Mouse (Mus musculus) embryonic facial prominence, embryonic 11.5 days (tissue): ENCODE measurements around the gene Oasl1. TPM values are rescaled to one million over a fixed set of nuclear protein-coding genes. Genes with fewer than 3 reads are reported as not detected.
"Not testable (repeated sequence)": the region's sequence is repeated elsewhere in the genome, so short reads cannot be mapped to it uniquely, and the experiment has no call there.

Experiments
- ATAC-seq: fragments of 200-750 bp; cut with Nextera tagmentation; replicated peaks from 2 replicates; pipeline ENCODE4 v1.8.0; 2017; ENCODE audit warnings: low read depth; ENCODE audit not compliant: insufficient number of reproducible peaks, low FRiP score, low TSS enrichment
- DNase-seq: peaks from one replicate; pipeline ENCODE4 v3.0.0-alpha.2; 2015; ENCODE audit warnings: low spot score
- H3K27ac ChIP-seq: fragments of 300-500 bp; sonication (generic); replicated peaks from 2 replicates; pipeline ENCODE4 v1.5.1; 2014; ENCODE audit warnings: mild to moderate bottlenecking, low read depth, low read length, control low read depth
- H3K27me3 ChIP-seq: fragments of 300-500 bp; sonication (generic); 2 replicates; pipeline ENCODE4 v1.6.1; 2014; ENCODE audit warnings: mild to moderate bottlenecking, low read length, moderate library complexity, mixed read lengths; ENCODE audit not compliant: control insufficient read depth, insufficient read depth
- H3K36me3 ChIP-seq: fragments of 300-500 bp; sonication (generic); replicated peaks from 2 replicates; pipeline ENCODE4 v1.6.1; 2014; ENCODE audit warnings: low read depth, mild to moderate bottlenecking, low read length, moderate library complexity, mixed read lengths; ENCODE audit not compliant: control insufficient read depth, insufficient read depth
- H3K4me1 ChIP-seq: fragments of 300-500 bp; sonication (generic); 2 replicates; pipeline ENCODE4 v1.6.1; 2014; ENCODE audit warnings: low read length, mixed read lengths; ENCODE audit not compliant: control insufficient read depth, insufficient read depth
- H3K4me2 ChIP-seq: fragments of 300-500 bp; sonication (generic); 2 replicates; pipeline ENCODE4 v1.6.1; 2014; ENCODE audit warnings: low read depth, mild to moderate bottlenecking, control low read depth, low read length, moderate library complexity
- H3K4me3 ChIP-seq: fragments of 300-500 bp; sonication (generic); 2 replicates; pipeline ENCODE4 v1.5.1; 2014; ENCODE audit warnings: low read depth, low read length, control low read depth
- H3K9ac ChIP-seq: fragments of 300-500 bp; sonication (generic); replicated peaks from 2 replicates; pipeline ENCODE4 v1.6.1; 2014; ENCODE audit warnings: mild to moderate bottlenecking, control low read depth, low read length
- H3K9me3 ChIP-seq: fragments of 300-500 bp; sonication (generic); replicated peaks from 2 replicates; pipeline ENCODE4 v1.6.1; 2016; ENCODE audit warnings: mild to moderate bottlenecking, low read length, inconsistent platforms, mixed read lengths; ENCODE audit not compliant: control insufficient read depth
- WGBS: fragments of 180-500 bp; shearing (Covaris S2); extraction: QIAGEN DNeasy Blood & Tissue Kit; methylation state at CpG from one replicate; pipeline ENCODE4 v1.1.7; 2014; 5-methylcytosine and 5-hydroxymethylcytosine counted together
- polyA plus RNA-seq: library from polyadenylated mRNA; unstranded; fragments of >200 nt; fragmentation: Nextera tagmentation; extraction: Ambion mirVana; gene quantifications from 2 replicates; pipeline ENCODE4 v1.2.1, GENCODE M21; 2014

Oasl1 gene
- polyA plus RNA-seq = 0.24 TPM in 2 replicates

DNA sequence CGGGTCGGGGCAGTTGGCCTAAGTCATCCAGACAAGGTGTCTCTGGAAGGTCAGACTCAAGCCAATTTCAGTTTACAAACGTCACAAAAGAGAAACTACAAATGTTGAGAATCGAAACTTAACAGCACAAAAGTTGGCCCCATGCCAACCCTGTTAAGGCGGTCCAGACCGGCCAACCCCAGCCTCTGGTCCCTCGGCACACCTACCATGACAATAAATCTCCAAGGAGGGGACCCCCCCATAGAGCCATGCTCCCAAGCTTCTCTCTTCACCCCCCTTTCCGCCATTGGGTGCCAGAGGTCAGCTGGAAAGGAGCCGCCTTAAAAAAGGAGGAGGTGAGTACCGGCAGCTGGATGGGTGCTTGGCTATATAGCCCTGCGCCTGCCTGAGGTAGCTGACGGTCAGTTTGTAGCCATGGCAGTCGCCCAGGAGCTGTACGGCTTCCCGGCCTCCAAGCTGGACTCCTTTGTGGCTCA is at the start of gene Oasl1:
Oasl1 (plus strand) TSS at position 243 of the 476 bp plus-strand sequence.
- Histone ChIP-seq H3K4me1 (no peaks in the 10 kb centered on the region), H3K9ac (no peak within 1 kb of the TSS), H3K27ac (no peak within 1 kb of the TSS), H3K4me3 (no peak within 1 kb of the TSS), H3K36me3 (no peaks in the 10 kb centered on the region), H3K9me3 (no peaks in the 10 kb centered on the region), H3K27me3 (no peaks in the 10 kb centered on the region), H3K4me2 (no peak within 1 kb of the TSS)
- WGBS = 58% methylated on average over 15 of the region's 15 CpGs
- no peak for DNase-seq
- ATAC-seq = no peak

DNA sequence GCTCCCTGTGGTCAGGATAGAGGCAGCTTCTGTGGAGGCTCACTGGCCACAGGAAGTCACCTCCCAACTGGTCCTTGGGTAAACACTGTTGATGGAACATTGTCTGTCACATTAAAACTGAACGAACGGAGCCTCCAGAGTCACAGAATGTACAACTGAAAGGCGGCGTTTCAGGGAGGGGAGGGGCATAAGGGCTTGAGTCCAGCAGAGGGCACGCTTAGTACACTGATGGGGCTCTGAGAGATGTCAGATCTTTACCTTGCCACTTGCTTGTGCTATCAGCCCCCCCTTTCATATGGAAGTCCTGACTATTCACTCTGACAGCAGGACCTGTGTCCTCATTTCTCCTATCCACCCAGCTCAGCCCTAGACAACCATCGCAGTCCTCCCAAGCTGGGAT is 47.2 kb upstream of the Oasl1 start:
- ATAC-seq = 0 out of 2 replicates have a peak, but pooled peaks have one; percentile 18
- H3K27ac ChIP-seq = peak overlapping the region; percentile 44; the same call in 1 of the 2 replicates
- H3K4me3 ChIP-seq = no peak overlapping the region

DNA sequence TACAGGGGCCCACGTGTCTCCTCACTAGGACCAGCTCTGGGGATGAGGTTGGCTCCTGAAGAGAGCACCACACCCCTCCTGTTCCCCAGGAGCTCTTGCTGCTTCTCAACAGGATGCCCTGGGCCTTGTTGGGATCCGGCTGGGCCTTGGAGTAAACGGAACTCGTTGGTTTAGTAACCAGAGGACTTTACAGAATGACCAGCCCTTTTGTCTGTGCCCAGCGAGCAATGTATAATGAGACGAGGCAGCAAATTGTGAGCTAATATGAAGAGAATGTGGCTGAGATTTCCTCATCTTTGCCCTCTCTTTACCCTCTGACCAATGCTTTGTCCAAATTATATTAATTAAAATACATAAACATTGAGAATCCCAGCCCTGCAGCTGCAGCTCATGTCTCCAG is 46.7 kb upstream of the Oasl1 start:
- no peaks in the 10 kb centered on the region for H3K9me3 ChIP-seq
- no peak overlapping the region for H3K4me2 ChIP-seq
- H3K4me1 ChIP-seq = peaks cover 5% of the 10 kb centered on the region; the same call in 1 of the 2 replicates
- WGBS = 25% methylated on average over 6 of the region's 6 CpGs
- DNase-seq (peak; percentile 4), ATAC-seq (0 out of 2 replicates have a peak, but pooled peaks have one; percentile 9)
- no peak overlapping the region for H3K4me3 ChIP-seq
- no peak overlapping the region for H3K9ac ChIP-seq
- peak overlapping the region; percentile 44; the same call in 1 of the 2 replicates for H3K27ac ChIP-seq
- no peaks in the 10 kb centered on the region for H3K27me3 ChIP-seq
- no peaks in the 10 kb centered on the region for H3K36me3 ChIP-seq

More for the DNA sequence above, 47.2 kb upstream of the Oasl1 start:
- Histone ChIP-seq H3K36me3 (no peaks in the 10 kb centered on the region), H3K4me1 (peaks cover 5% of the 10 kb centered on the region; the same call in 1 of the 2 replicates), H3K9me3 (no peaks in the 10 kb centered on the region), H3K4me2 (no peak overlapping the region), H3K9ac (no peak overlapping the region), H3K27me3 (no peaks in the 10 kb centered on the region)
- DNase-seq = peak; percentile 17
- 54% methylated on average over 6 of the region's 6 CpGs for WGBS

GRCm38 (mm10) chr5:114877487-114877886 is 45.6 kb upstream of the Oasl1 start:
- 67% methylated on average over 7 of the region's 7 CpGs for WGBS
- no peaks in the 10 kb centered on the region for H3K36me3 ChIP-seq
- DNase-seq = no peak
- H3K27ac ChIP-seq = no peak overlapping the region
- no peak overlapping the region for H3K9ac ChIP-seq
- H3K27me3 ChIP-seq = no peaks in the 10 kb centered on the region
- H3K9me3 ChIP-seq = no peaks in the 10 kb centered on the region
- H3K4me1 ChIP-seq = peaks cover 5% of the 10 kb centered on the region; the same call in 1 of the 2 replicates
- ATAC-seq = no peak
- H3K4me2 ChIP-seq = no peak overlapping the region
- no peak overlapping the region for H3K4me3 ChIP-seq

DNA sequence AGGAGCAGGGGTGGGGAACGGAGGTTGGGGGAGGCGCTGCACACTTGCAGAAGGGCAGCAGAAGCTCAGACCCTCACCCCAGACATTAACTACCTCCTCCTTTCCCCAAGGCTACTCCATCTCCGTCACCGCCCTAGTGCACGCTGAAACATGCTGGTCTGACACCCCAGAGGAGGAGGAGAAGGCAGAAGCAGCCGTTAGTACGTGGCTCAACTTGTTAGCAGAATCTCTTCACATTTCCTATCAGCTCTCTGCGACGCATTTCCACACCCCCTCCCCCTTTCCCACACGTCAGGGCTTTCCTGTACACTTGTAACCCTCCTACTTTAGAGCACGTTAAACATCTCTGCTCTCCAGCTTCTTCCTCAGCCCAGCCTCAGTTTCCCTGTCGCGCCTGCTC is 43.6 kb upstream of the Oasl1 start:
- H3K9me3 ChIP-seq = no peaks in the 10 kb centered on the region
- WGBS = 74% methylated on average over 13 of the region's 13 CpGs
- H3K4me2 ChIP-seq = no peak overlapping the region
- no peaks in the 10 kb centered on the region for H3K27me3 ChIP-seq
- no peaks in the 10 kb centered on the region for H3K36me3 ChIP-seq
- peaks cover 5% of the 10 kb centered on the region; the same call in 1 of the 2 replicates for H3K4me1 ChIP-seq
- H3K9ac ChIP-seq = no peak overlapping the region
- DNase-seq (peak; percentile 24), ATAC-seq (no peak)
- no peak overlapping the region for H3K4me3 ChIP-seq
- no peak overlapping the region for H3K27ac ChIP-seq

DNA sequence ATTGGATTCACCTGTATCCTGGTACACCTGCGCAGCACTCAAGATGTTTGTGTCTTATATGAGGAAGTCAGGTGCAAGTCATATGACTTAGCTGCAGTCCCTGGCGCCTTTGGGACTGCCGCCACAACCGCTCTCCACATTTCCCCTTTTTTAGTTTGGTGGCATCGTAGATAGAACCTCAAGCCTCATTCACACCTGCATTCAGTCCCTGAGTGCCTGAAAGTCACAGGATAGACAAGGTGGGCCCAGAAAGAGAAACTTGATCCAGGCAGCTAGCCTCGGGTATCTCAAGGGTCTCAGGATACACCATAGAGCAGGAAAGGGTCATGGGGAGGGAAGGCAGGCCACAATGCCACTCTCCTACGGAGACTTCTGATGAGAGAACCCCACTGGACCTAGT is 40.7 kb upstream of the Oasl1 start:
- DNase-seq, H3K36me3 ChIP-seq, H3K27ac ChIP-seq, H3K4me2 ChIP-seq, H3K4me3 ChIP-seq, H3K4me1 ChIP-seq, H3K9me3 ChIP-seq, H3K9ac ChIP-seq, H3K27me3 ChIP-seq, ATAC-seq: not testable (repeated sequence)
- WGBS = 87% methylated on average over 6 of the region's 7 CpGs

DNA sequence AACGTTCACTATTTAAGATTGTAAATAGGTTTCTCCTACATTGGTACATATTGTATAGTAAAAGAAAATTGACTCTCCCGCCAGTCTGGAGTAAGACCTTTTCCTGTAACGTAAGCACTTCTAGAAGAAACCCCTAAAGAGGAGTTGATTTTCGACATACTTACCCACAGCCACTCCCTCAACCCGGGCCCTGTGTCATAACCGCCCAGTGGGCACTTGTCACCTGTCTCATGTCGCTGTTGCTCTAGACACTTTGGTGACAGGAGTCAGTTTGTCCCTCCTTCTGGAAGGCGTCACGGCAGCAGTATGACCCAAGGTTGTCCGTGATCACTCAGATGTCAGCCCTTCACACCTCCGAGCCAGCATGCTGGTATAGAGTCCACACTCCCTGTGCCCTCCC is 40.0 kb upstream of the Oasl1 start:
- H3K36me3 ChIP-seq = no peaks in the 10 kb centered on the region
- H3K27ac ChIP-seq = no peak overlapping the region
- H3K9me3 ChIP-seq = no peaks in the 10 kb centered on the region
- H3K4me1 ChIP-seq = no peaks in the 10 kb centered on the region
- no peak overlapping the region for H3K4me2 ChIP-seq
- no peak for ATAC-seq
- 91% methylated on average over 11 of the region's 11 CpGs for WGBS
- H3K4me3 ChIP-seq = no peak overlapping the region
- no peak overlapping the region for H3K9ac ChIP-seq
- no peaks in the 10 kb centered on the region for H3K27me3 ChIP-seq
- DNase-seq = no peak

DNA sequence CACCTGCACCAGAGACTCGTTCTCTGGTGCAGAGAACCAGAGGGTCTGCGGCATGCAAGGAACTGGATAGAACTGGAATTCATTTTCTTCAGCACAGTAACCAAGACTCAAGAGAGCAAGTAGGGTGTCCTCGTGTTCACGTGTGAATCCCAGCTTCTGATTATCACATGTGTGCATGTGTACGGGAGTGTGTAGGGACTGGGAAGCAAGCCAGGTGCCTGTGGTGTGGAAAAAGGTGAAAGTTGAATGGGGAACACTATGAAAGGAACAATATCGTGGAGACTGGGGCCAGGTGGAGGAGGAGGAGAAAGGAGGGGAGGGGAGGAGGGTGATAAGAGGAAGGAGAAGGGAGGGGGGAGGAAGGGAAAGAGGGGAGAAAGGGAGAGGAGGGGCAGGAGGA is 36.2 kb upstream of the Oasl1 start:
- H3K9me3 ChIP-seq = no peaks in the 10 kb centered on the region
- no peak overlapping the region for H3K4me2 ChIP-seq
- no peaks in the 10 kb centered on the region for H3K36me3 ChIP-seq
- 86% methylated on average over 6 of the region's 6 CpGs for WGBS
- ATAC-seq = no peak
- no peak overlapping the region for H3K27ac ChIP-seq
- no peak for DNase-seq
- H3K4me3 ChIP-seq = no peak overlapping the region
- H3K4me1 ChIP-seq = no peaks in the 10 kb centered on the region
- no peaks in the 10 kb centered on the region for H3K27me3 ChIP-seq
- H3K9ac ChIP-seq = no peak overlapping the region
